Mouse (Mus musculus): ENCODE measurements around the gene Gm17359. TPM values are rescaled to one million over a fixed set of nuclear protein-coding genes. Genes with fewer than 3 reads are reported as not detected.
A peak's percentile ranks its signal among the peaks of the same experiment; 100 is the strongest.

The Gm17359 gene
- polyA plus RNA-seq, 1 experiment from 2014 or later = not detected

GRCm38 (mm10) chr3:79416944-79417680 is 80.7 kb downstream of the Gm17359 start:
- H3K9me3 ChIP-seq (ENCODE audit: control insufficient read depth, low read length) = no peaks in the 10 kb centered on the region
- no peak for ATAC-seq (ENCODE audit: low FRiP score, low TSS enrichment)
- 59% methylated on average over 4 of the region's 4 CpGs for WGBS

DNA sequence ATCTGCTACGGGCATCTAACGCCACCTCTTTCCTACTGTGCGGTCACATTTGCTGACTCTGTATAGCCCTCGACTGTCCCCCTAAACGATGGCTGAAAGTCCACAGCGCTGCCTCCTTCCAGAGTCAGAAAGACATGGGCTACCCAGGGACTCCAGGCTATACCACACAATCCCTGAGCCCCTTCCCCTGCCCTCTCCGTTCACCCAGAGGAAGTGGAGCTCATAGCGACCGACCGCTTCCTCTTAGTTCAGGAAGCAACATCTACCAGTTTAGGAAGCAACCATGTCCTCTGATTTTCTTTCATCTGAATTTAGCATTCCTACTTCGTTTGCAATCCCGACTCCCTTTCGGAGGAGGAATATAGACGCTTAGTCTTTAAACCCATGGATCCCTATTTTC is 82.5 kb downstream of the Gm17359 start:
- H3K4me3 ChIP-seq (ENCODE audit: low read length) = no peak overlapping the region
- H3K4me1 ChIP-seq (ENCODE audit: control insufficient read depth, insufficient read depth, low read length) = no peaks in the 10 kb centered on the region
- H3K4me2 ChIP-seq (replicated peaks; ENCODE audit: low read depth, low read length) = no peak overlapping the region
- no peak overlapping the region for H3K9ac ChIP-seq (ENCODE audit: low read depth, low read length)
- ATAC-seq (ENCODE audit: low FRiP score, low TSS enrichment) = no peak
- no peak overlapping the region for H3K27ac ChIP-seq (ENCODE audit: low read depth, low read length)
- no peaks in the 10 kb centered on the region for H3K27me3 ChIP-seq (ENCODE audit: control insufficient read depth, insufficient read depth, low read length)
- H3K9me3 ChIP-seq (ENCODE audit: control insufficient read depth, low read length) = no peaks in the 10 kb centered on the region
- no peaks in the 10 kb centered on the region for H3K36me3 ChIP-seq (ENCODE audit: control insufficient read depth, insufficient read depth, low read length)
- WGBS = 87% methylated on average over 14 of the region's 14 CpGs

More at GRCm38 (mm10) chr3:79416944-79417680, 80.7 kb downstream of the Gm17359 start:
- Histone ChIP-seq H3K4me3 (ENCODE audit: low read length) (no peak overlapping the region), H3K9ac (ENCODE audit: low read depth, low read length) (no peak overlapping the region), H3K27ac (ENCODE audit: low read depth, low read length) (no peak overlapping the region), H3K4me2 (replicated peaks; ENCODE audit: low read depth, low read length) (no peak overlapping the region), H3K27me3 (ENCODE audit: control insufficient read depth, insufficient read depth, low read length) (no peaks in the 10 kb centered on the region), H3K4me1 (ENCODE audit: control insufficient read depth, insufficient read depth, low read length) (no peaks in the 10 kb centered on the region), H3K36me3 (ENCODE audit: control insufficient read depth, insufficient read depth, low read length) (no peaks in the 10 kb centered on the region)

DNA sequence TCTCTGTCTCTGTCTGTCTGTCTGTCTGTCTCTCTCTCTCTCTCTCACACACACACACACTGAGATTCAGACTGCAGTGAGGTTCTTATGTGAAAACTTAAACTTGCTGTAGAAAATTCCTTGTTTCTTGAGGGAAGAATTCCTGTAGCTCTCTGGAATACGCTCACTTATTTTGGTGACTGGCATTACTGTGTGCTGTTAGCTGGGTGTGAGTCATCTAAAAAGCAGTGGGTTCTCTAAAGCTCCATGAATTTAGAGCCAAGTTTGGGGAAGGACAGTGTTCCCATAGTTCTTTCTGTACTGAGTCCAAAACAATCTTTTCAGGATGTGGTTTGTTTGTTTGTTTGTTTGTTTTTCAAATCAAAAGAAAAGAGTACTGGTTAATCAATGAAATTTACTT is 89.0 kb downstream of the Gm17359 start:
- H3K36me3 ChIP-seq (ENCODE audit: control insufficient read depth, insufficient read depth, low read length) = no peaks in the 10 kb centered on the region
- no peaks in the 10 kb centered on the region for H3K4me1 ChIP-seq (ENCODE audit: control insufficient read depth, insufficient read depth, low read length)
- WGBS = 93% methylated on average over 1 of the region's 1 CpGs
- no peak overlapping the region for H3K4me3 ChIP-seq (ENCODE audit: low read length)
- no peak overlapping the region for H3K9ac ChIP-seq (ENCODE audit: low read depth, low read length)
- no peaks in the 10 kb centered on the region for H3K9me3 ChIP-seq (ENCODE audit: control insufficient read depth, low read length)
- no peak overlapping the region for H3K27ac ChIP-seq (ENCODE audit: low read depth, low read length)
- H3K4me2 ChIP-seq (replicated peaks; ENCODE audit: low read depth, low read length) = no peak overlapping the region
- H3K27me3 ChIP-seq (ENCODE audit: control insufficient read depth, insufficient read depth, low read length) = no peaks in the 10 kb centered on the region
- no peak for ATAC-seq (ENCODE audit: low FRiP score, low TSS enrichment)

DNA sequence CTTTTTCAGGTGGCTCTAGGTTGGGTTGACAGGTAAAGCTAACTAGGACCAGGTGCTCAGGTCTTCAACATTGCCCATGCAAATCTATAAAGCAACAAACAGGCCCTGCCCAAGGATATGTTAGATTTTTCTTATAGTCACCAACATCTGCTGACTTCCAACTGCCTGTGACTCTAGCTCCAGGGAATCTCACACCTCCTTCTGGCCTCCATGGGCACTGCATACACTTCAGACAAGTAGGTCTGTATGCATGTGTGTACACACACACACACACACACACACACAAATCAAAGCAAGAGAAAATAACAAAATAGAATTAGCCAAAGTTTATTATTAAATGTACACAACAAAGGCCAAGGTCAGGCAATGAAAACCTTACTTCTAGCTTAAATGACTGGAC is 97.1 kb downstream of the Gm17359 start:
- 0 out of 2 replicates have a peak, but pooled peaks have one; percentile 35 for ATAC-seq (ENCODE audit: low FRiP score, low TSS enrichment)
- H3K27me3 ChIP-seq (ENCODE audit: control insufficient read depth, insufficient read depth, low read length) = no peaks in the 10 kb centered on the region

GRCm38 (mm10) chr3:79434436-79434835 is 98.0 kb downstream of the Gm17359 start:
- Histone ChIP-seq H3K27me3 (ENCODE audit: control insufficient read depth, insufficient read depth, low read length) (no peaks in the 10 kb centered on the region), H3K9ac (ENCODE audit: low read depth, low read length) (no peak overlapping the region), H3K36me3 (ENCODE audit: control insufficient read depth, insufficient read depth, low read length) (no peaks in the 10 kb centered on the region), H3K4me1 (ENCODE audit: control insufficient read depth, insufficient read depth, low read length) (no peaks in the 10 kb centered on the region), H3K4me2 (replicated peaks; ENCODE audit: low read depth, low read length) (no peak overlapping the region), H3K4me3 (ENCODE audit: low read length) (no peak overlapping the region), H3K9me3 (ENCODE audit: control insufficient read depth, low read length) (no peaks in the 10 kb centered on the region), H3K27ac (ENCODE audit: low read depth, low read length) (no peak overlapping the region)
- no peak for ATAC-seq (ENCODE audit: low FRiP score, low TSS enrichment)
- 80% methylated on average over 9 of the region's 9 CpGs for WGBS

More for the DNA sequence above, 97.1 kb downstream of the Gm17359 start:
- Histone ChIP-seq H3K9me3 (ENCODE audit: control insufficient read depth, low read length) (no peaks in the 10 kb centered on the region), H3K4me2 (replicated peaks; ENCODE audit: low read depth, low read length) (no peak overlapping the region), H3K27ac (ENCODE audit: low read depth, low read length) (no peak overlapping the region), H3K4me3 (ENCODE audit: low read length) (no peak overlapping the region), H3K36me3 (ENCODE audit: control insufficient read depth, insufficient read depth, low read length) (no peaks in the 10 kb centered on the region), H3K9ac (ENCODE audit: low read depth, low read length) (no peak overlapping the region), H3K4me1 (ENCODE audit: control insufficient read depth, insufficient read depth, low read length) (no peaks in the 10 kb centered on the region)

- no peak for ATAC-seq (ENCODE audit: low FRiP score, low TSS enrichment)
- H3K36me3 ChIP-seq (ENCODE audit: control insufficient read depth, insufficient read depth, low read length) = no peaks in the 10 kb centered on the region
- no peak overlapping the region for H3K4me2 ChIP-seq (replicated peaks; ENCODE audit: low read depth, low read length)
- 78% methylated on average over 5 of the region's 5 CpGs for WGBS
- no peaks in the 10 kb centered on the region for H3K9me3 ChIP-seq (ENCODE audit: control insufficient read depth, low read length)
- no peaks in the 10 kb centered on the region for H3K4me1 ChIP-seq (ENCODE audit: control insufficient read depth, insufficient read depth, low read length)
- no peaks in the 10 kb centered on the region for H3K27me3 ChIP-seq (ENCODE audit: control insufficient read depth, insufficient read depth, low read length)
- no peak overlapping the region for H3K4me3 ChIP-seq (ENCODE audit: low read length)
- no peak overlapping the region for H3K27ac ChIP-seq (ENCODE audit: low read depth, low read length)
- H3K9ac ChIP-seq (ENCODE audit: low read depth, low read length) = no peak overlapping the region
These were observed 98.5 kb downstream of the Gm17359 start for GRCm38 (mm10) chr3:79434985-79435384.

DNA sequence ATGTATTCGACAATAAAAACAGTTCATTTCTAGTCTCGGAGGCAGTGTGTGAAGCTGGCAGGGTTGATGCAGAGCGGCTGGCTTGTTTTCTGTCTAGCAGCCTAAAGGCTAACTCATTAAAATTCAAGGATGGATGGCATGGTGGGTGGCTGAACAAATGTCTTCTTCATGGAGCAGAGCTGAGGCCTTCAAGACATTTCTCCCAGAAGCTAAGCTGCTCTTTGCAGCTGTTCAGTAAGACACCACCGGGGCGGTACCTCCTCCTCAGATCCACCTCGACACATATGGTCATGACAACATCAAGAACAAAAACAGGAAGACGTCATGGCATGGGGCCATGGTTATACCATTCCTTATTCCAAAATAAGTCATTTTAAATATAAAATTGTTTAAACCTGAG is 99.7 kb downstream of the Gm17359 start:
- Histone ChIP-seq H3K27ac (ENCODE audit: low read depth, low read length) (no peak overlapping the region), H3K9ac (ENCODE audit: low read depth, low read length) (no peak overlapping the region), H3K9me3 (ENCODE audit: control insufficient read depth, low read length) (no peaks in the 10 kb centered on the region), H3K27me3 (ENCODE audit: control insufficient read depth, insufficient read depth, low read length) (no peaks in the 10 kb centered on the region), H3K36me3 (ENCODE audit: control insufficient read depth, insufficient read depth, low read length) (no peaks in the 10 kb centered on the region), H3K4me1 (ENCODE audit: control insufficient read depth, insufficient read depth, low read length) (no peaks in the 10 kb centered on the region), H3K4me2 (replicated peaks; ENCODE audit: low read depth, low read length) (no peak overlapping the region), H3K4me3 (ENCODE audit: low read length) (no peak overlapping the region)
- 87% methylated on average over 7 of the region's 7 CpGs for WGBS
- ATAC-seq (ENCODE audit: low FRiP score, low TSS enrichment) = no peak

GRCm38 (mm10) chr3:79438276-79438675 is 101.8 kb downstream of the Gm17359 start:
- Histone ChIP-seq H3K27ac (ENCODE audit: low read depth, low read length) (no peak overlapping the region), H3K9me3 (ENCODE audit: control insufficient read depth, low read length) (no peaks in the 10 kb centered on the region)
- WGBS = 99% methylated on average over 3 of the region's 3 CpGs

GRCm38 (mm10) chr3:79440976-79441491 is 104.6 kb downstream of the Gm17359 start:
- ATAC-seq (ENCODE audit: low FRiP score, low TSS enrichment) = no peak
- WGBS = 77% methylated on average over 12 of the region's 12 CpGs
- H3K36me3 ChIP-seq (ENCODE audit: control insufficient read depth, insufficient read depth, low read length) = no peaks in the 10 kb centered on the region
- no peak overlapping the region for H3K9ac ChIP-seq (ENCODE audit: low read depth, low read length)
- no peaks in the 10 kb centered on the region for H3K9me3 ChIP-seq (ENCODE audit: control insufficient read depth, low read length)
- H3K4me2 ChIP-seq (replicated peaks; ENCODE audit: low read depth, low read length) = no peak overlapping the region
- no peaks in the 10 kb centered on the region for H3K4me1 ChIP-seq (ENCODE audit: control insufficient read depth, insufficient read depth, low read length)
- H3K27me3 ChIP-seq (ENCODE audit: control insufficient read depth, insufficient read depth, low read length) = no peaks in the 10 kb centered on the region
- H3K27ac ChIP-seq (ENCODE audit: low read depth, low read length) = no peak overlapping the region
- no peak overlapping the region for H3K4me3 ChIP-seq (ENCODE audit: low read length)

More at GRCm38 (mm10) chr3:79438276-79438675, 101.8 kb downstream of the Gm17359 start:
- Histone ChIP-seq H3K4me3 (ENCODE audit: low read length) (no peak overlapping the region), H3K9ac (ENCODE audit: low read depth, low read length) (no peak overlapping the region), H3K4me2 (replicated peaks; ENCODE audit: low read depth, low read length) (no peak overlapping the region), H3K4me1 (ENCODE audit: control insufficient read depth, insufficient read depth, low read length) (no peaks in the 10 kb centered on the region), H3K27me3 (ENCODE audit: control insufficient read depth, insufficient read depth, low read length) (no peaks in the 10 kb centered on the region), H3K36me3 (ENCODE audit: control insufficient read depth, insufficient read depth, low read length) (no peaks in the 10 kb centered on the region)
- ATAC-seq (ENCODE audit: low FRiP score, low TSS enrichment) = no peak

All from kidney, embryonic 14.5 days (tissue).